Mouse (Mus musculus) liver, embryonic 13.5 days (tissue): ENCODE data around the gene Tiam1. TPM values are rescaled to one million over a fixed set of nuclear protein-coding genes. Genes with fewer than 3 reads are reported as not detected.

ENCODE experiments used
- ATAC-seq: fragments of 200-750 bp; cut with Nextera tagmentation; 2 replicates; pipeline ENCODE4 v1.8.0; 2017; ENCODE audit warnings: low read depth, mild to moderate bottlenecking, moderate number of reproducible peaks, moderate library complexity
- DNase-seq: peaks from one replicate; pipeline ENCODE4 v3.0.0; 2022
- H3K27ac ChIP-seq: fragments of 300-500 bp; sonication (generic); 2 replicates; pipeline ENCODE4 v1.5.1; 2015; ENCODE audit warnings: moderate library complexity, mild to moderate bottlenecking, inconsistent platforms
- H3K27me3 ChIP-seq: fragments of 300-500 bp; sonication (generic); 2 replicates; pipeline ENCODE4 v1.6.1; 2015; ENCODE audit warnings: mild to moderate bottlenecking, inconsistent platforms
- H3K36me3 ChIP-seq: fragments of 300-500 bp; sonication (generic); 2 replicates; pipeline ENCODE4 v1.6.1; 2015; ENCODE audit warnings: mild to moderate bottlenecking, inconsistent platforms
- H3K4me1 ChIP-seq: fragments of 300-500 bp; sonication (generic); replicated peaks from 2 replicates; pipeline ENCODE4 v1.6.1; 2015; ENCODE audit warnings: inconsistent platforms
- H3K4me2 ChIP-seq: fragments of 300-500 bp; sonication (generic); 2 replicates; pipeline ENCODE4 v1.6.1; 2015; ENCODE audit warnings: inconsistent platforms, mild to moderate bottlenecking, moderate library complexity
- H3K4me3 ChIP-seq: fragments of 300-500 bp; sonication (generic); replicated peaks from 2 replicates; pipeline ENCODE4 v1.5.1; 2015; ENCODE audit warnings: mild to moderate bottlenecking, inconsistent platforms
- H3K9ac ChIP-seq: fragments of 300-500 bp; sonication (generic); 2 replicates; pipeline ENCODE4 v1.6.1; 2015; ENCODE audit warnings: mild to moderate bottlenecking, inconsistent platforms
- H3K9me3 ChIP-seq: fragments of 300-500 bp; sonication (generic); replicated peaks from 2 replicates; pipeline ENCODE4 v1.6.1; 2016; ENCODE audit warnings: inconsistent platforms
- WGBS: fragments of 180-500 bp; shearing (Covaris S2); methylation state at CpG from one replicate; pipeline ENCODE4 v1.1.7; 2015; ENCODE audit not compliant: insufficient replicate concordance; 5-methylcytosine and 5-hydroxymethylcytosine counted together
- polyA plus RNA-seq: library from polyadenylated mRNA; unstranded; fragments of >200 nt; fragmentation: Nextera tagmentation; extraction: Ambion mirVana; gene quantifications from 2 replicates; pipeline ENCODE4 v1.2.1, GENCODE M21; 2015

The Tiam1 gene
- polyA plus RNA-seq, 1 experiment from 2014 or later, result 4.8 TPM

- Histone ChIP-seq H3K36me3 (no peaks in the 10 kb centered on the region), H3K4me1 (peaks cover 16% of the 10 kb centered on the region), H3K27me3 (no peaks in the 10 kb centered on the region), H3K4me3 (no peak overlapping the region), H3K9ac (no peak overlapping the region), H3K9me3 (no peaks in the 10 kb centered on the region), H3K27ac (no peak overlapping the region), H3K4me2 (no peak overlapping the region)
- no peak for DNase-seq
- 67% methylated on average over 15 of the region's 15 CpGs for WGBS
- no peak for ATAC-seq
These were observed 38.7 kb downstream of the Tiam1 start for GRCm38 (mm10) chr16:90104714-90105459.

- H3K9ac ChIP-seq, result no peak overlapping the region
- peaks cover 16% of the 10 kb centered on the region; the same call in 1 of the 2 replicates for H3K4me1 ChIP-seq
- no peak for DNase-seq
- no peak overlapping the region for H3K27ac ChIP-seq
- H3K4me2 ChIP-seq, result no peak overlapping the region
- 66% methylated on average over 2 of the region's 2 CpGs for WGBS
- no peak overlapping the region for H3K4me3 ChIP-seq
- ATAC-seq, result no peak
- H3K9me3 ChIP-seq, result no peaks in the 10 kb centered on the region
- no peaks in the 10 kb centered on the region for H3K36me3 ChIP-seq
- no peaks in the 10 kb centered on the region for H3K27me3 ChIP-seq
These were observed 39.8 kb downstream of the Tiam1 start for GRCm38 (mm10) chr16:90103726-90104125.

GRCm38 (mm10) chr16:90102596-90102995 is 41.0 kb downstream of the Tiam1 start:
- ATAC-seq (0 out of 2 replicates have a peak, but pooled peaks have one; percentile 23), DNase-seq (no peak)
- 26% methylated on average over 7 of the region's 7 CpGs for WGBS
- Histone ChIP-seq H3K27me3 (no peaks in the 10 kb centered on the region), H3K4me2 (no peak overlapping the region), H3K36me3 (no peaks in the 10 kb centered on the region), H3K4me3 (no peak overlapping the region), H3K9ac (no peak overlapping the region), H3K27ac (no peak overlapping the region), H3K9me3 (no peaks in the 10 kb centered on the region), H3K4me1 (peaks cover 16% of the 10 kb centered on the region; the same call in 1 of the 2 replicates)

- Histone ChIP-seq H3K4me3 (no peak overlapping the region), H3K4me2 (no peak overlapping the region), H3K9ac (no peak overlapping the region), H3K27me3 (no peaks in the 10 kb centered on the region), H3K36me3 (no peaks in the 10 kb centered on the region), H3K9me3 (no peaks in the 10 kb centered on the region), H3K27ac (no peak overlapping the region), H3K4me1 (peaks cover 19% of the 10 kb centered on the region)
- WGBS, result 68% methylated on average over 11 of the region's 11 CpGs
- DNase-seq (no peak), ATAC-seq (no peak)
These were observed 45.4 kb downstream of the Tiam1 start for GRCm38 (mm10) chr16:90098191-90098605.

GRCm38 (mm10) chr16:90097769-90098168 is 45.8 kb downstream of the Tiam1 start:
- peaks cover 16% of the 10 kb centered on the region for H3K4me1 ChIP-seq
- H3K4me2 ChIP-seq, result no peak overlapping the region
- no peak overlapping the region for H3K9ac ChIP-seq
- H3K9me3 ChIP-seq, result no peaks in the 10 kb centered on the region
- H3K36me3 ChIP-seq, result no peaks in the 10 kb centered on the region
- 78% methylated on average over 3 of the region's 3 CpGs for WGBS
- no peak for ATAC-seq
- DNase-seq, result no peak
- no peaks in the 10 kb centered on the region for H3K27me3 ChIP-seq
- no peak overlapping the region for H3K27ac ChIP-seq
- H3K4me3 ChIP-seq, result no peak overlapping the region

- Histone ChIP-seq H3K4me2 (no peak overlapping the region), H3K9ac (no peak overlapping the region), H3K9me3 (no peaks in the 10 kb centered on the region), H3K4me1 (peaks cover 27% of the 10 kb centered on the region), H3K27ac (no peak overlapping the region), H3K36me3 (no peaks in the 10 kb centered on the region), H3K27me3 (no peaks in the 10 kb centered on the region), H3K4me3 (no peak overlapping the region)
- DNase-seq, result no peak
- WGBS, result 20% methylated on average over 5 of the region's 5 CpGs
- no peak for ATAC-seq
These were observed 47.6 kb downstream of the Tiam1 start for GRCm38 (mm10) chr16:90096011-90096410.

GRCm38 (mm10) chr16:90093015-90093414 is 50.6 kb downstream of the Tiam1 start:
- DNase-seq (no peak), ATAC-seq (no peak)
- no peak overlapping the region for H3K4me2 ChIP-seq
- H3K4me3 ChIP-seq, result no peak overlapping the region
- H3K27ac ChIP-seq, result no peak overlapping the region
- H3K9me3 ChIP-seq, result no peaks in the 10 kb centered on the region
- H3K4me1 ChIP-seq, result peaks cover 30% of the 10 kb centered on the region
- 80% methylated on average over 9 of the region's 9 CpGs for WGBS
- no peaks in the 10 kb centered on the region for H3K27me3 ChIP-seq
- H3K9ac ChIP-seq, result no peak overlapping the region
- H3K36me3 ChIP-seq, result no peaks in the 10 kb centered on the region

- Histone ChIP-seq H3K27ac (no peak overlapping the region), H3K4me2 (no peak overlapping the region), H3K9ac (no peak overlapping the region), H3K4me1 (peaks cover 27% of the 10 kb centered on the region), H3K4me3 (no peak overlapping the region), H3K27me3 (no peaks in the 10 kb centered on the region), H3K9me3 (no peaks in the 10 kb centered on the region), H3K36me3 (no peaks in the 10 kb centered on the region)
- no peak for DNase-seq
- ATAC-seq, result no peak
- 77% methylated on average over 1 of the region's 1 CpGs for WGBS
These were observed 51.7 kb downstream of the Tiam1 start for GRCm38 (mm10) chr16:90091906-90092305.

GRCm38 (mm10) chr16:90091112-90091720 is 52.4 kb downstream of the Tiam1 start:
- ATAC-seq (no peak), DNase-seq (no peak)
- H3K9me3 ChIP-seq, result no peaks in the 10 kb centered on the region
- peaks cover 24% of the 10 kb centered on the region for H3K4me1 ChIP-seq
- no peaks in the 10 kb centered on the region for H3K36me3 ChIP-seq
- H3K4me2 ChIP-seq, result no peak overlapping the region
- no peak overlapping the region for H3K4me3 ChIP-seq
- no peaks in the 10 kb centered on the region for H3K27me3 ChIP-seq
- no peak overlapping the region for H3K9ac ChIP-seq
- WGBS, result 23% methylated on average over 11 of the region's 11 CpGs
- no peak overlapping the region for H3K27ac ChIP-seq

- ATAC-seq, result no peak
- no peak overlapping the region for H3K4me2 ChIP-seq
These were observed 53.2 kb downstream of the Tiam1 start for GRCm38 (mm10) chr16:90090368-90090767.

GRCm38 (mm10) chr16:90087256-90087655 is 56.3 kb downstream of the Tiam1 start:
- Histone ChIP-seq H3K27ac (no peak overlapping the region), H3K9ac (no peak overlapping the region), H3K36me3 (no peaks in the 10 kb centered on the region), H3K27me3 (no peaks in the 10 kb centered on the region), H3K4me2 (no peak overlapping the region), H3K4me1 (peaks cover 15% of the 10 kb centered on the region), H3K9me3 (no peaks in the 10 kb centered on the region), H3K4me3 (no peak overlapping the region)
- peak; percentile 20; the same call in 1 of the 2 replicates for ATAC-seq
- DNase-seq, result no peak
- WGBS, result 63% methylated on average over 5 of the region's 5 CpGs

More at GRCm38 (mm10) chr16:90090368-90090767, 53.2 kb downstream of the Tiam1 start:
- H3K36me3 ChIP-seq, result no peaks in the 10 kb centered on the region
- no peak overlapping the region for H3K9ac ChIP-seq
- H3K4me3 ChIP-seq, result no peak overlapping the region
- 41% methylated on average over 13 of the region's 13 CpGs for WGBS
- no peaks in the 10 kb centered on the region for H3K9me3 ChIP-seq
- H3K27ac ChIP-seq, result no peak overlapping the region
- DNase-seq, result no peak
- no peaks in the 10 kb centered on the region for H3K27me3 ChIP-seq
- H3K4me1 ChIP-seq, result peaks cover 21% of the 10 kb centered on the region

GRCm38 (mm10) chr16:90086111-90086510 is 57.5 kb downstream of the Tiam1 start:
- Histone ChIP-seq H3K27me3 (no peaks in the 10 kb centered on the region), H3K9me3 (no peaks in the 10 kb centered on the region), H3K9ac (no peak overlapping the region), H3K4me1 (peaks cover 4% of the 10 kb centered on the region), H3K27ac (no peak overlapping the region), H3K36me3 (no peaks in the 10 kb centered on the region), H3K4me3 (no peak overlapping the region), H3K4me2 (no peak overlapping the region)
- ATAC-seq, result no peak
- DNase-seq, result no peak
- WGBS, result 78% methylated on average over 6 of the region's 6 CpGs
